Comparison of ENCODE assay signal across 12 mouse cellular contexts in the genomic region with DNA sequence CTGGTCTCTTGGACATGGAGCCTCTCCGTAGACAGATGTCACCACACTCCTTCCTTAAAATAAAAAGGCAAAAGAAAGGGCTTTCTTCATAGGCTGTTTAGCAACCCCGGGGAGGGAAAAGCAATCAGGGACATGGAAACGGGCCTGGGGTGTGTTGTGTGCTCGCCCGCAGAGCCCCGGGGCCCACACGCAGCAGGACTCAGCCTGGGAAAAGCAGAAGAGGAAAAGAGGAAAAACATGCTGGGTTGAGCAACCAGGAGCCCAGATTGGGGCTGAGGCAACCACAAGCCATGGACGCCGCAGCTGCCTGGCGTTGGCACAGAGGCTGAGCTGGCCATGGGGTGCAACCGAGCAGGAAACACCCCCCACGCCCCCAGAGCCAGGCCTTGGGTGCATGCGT. TPM values are rescaled to one million over a fixed set of nuclear protein-coding genes. Genes with fewer than 3 reads are reported as not detected.
A peak's percentile ranks its signal among the peaks of the same experiment; 100 is the strongest.
DNase-seq lines count a peak whose midpoint lies in the region; ATAC-seq and TF ChIP-seq lines count a peak whose summit lies in the region.
"Had no signal": no experiment of that assay in that cellular context is flagged by ENCODE, and none has a peak within 500 bp of the region (broad histone marks: within the 10 kb centered on the region; RNA-seq: fewer than 3 reads in every experiment).

No protein-coding gene starts in this region.

- no peak overlapping the region for H3K4me3 ChIP-seq in intestine, postnatal 0 days (ENCODE audit: low read depth, low read length)
- H3K4me3 ChIP-seq in kidney, adult 2 months (ENCODE audit: insufficient read depth, low read depth, low read length) = no peak overlapping the region

- TF ChIP-seq POLR2A in kidney, adult 2 months (IDR thresholded peaks at IDR 0.05; ENCODE audit: low read depth, low read length) = no peak

- peak; percentile 52 for DNase-seq in gastrocnemius, postnatal 14 days
- no peak for DNase-seq in gastrocnemius, adult 8-10 months (ENCODE audit: low spot score in 2 of 2)
- DNase-seq in ovary, adult 18-20 months (ENCODE audit: low spot score) = peak; percentile 24
- DNase-seq in ovary, postnatal 14 days (ENCODE audit: low spot score) = no peak
- DNase-seq in monocyte, adult 2 months (ENCODE audit: low read depth in 1 of 2, low spot score in 2 of 2) = peak; percentile 83 to 87
- no peak for DNase-seq in Muller cell, postnatal 12 days (ENCODE audit: inconsistent ontology term)
- DNase-seq in kidney, adult 2 months = no peak
- DNase-seq: cerebellum, adult 2 months had no signal

- no peak overlapping the region for H3K9ac ChIP-seq in intestine, postnatal 0 days (ENCODE audit: low read depth, low read length)

- WGBS in intestine, postnatal 0 days = 70% methylated on average over 13 of the region's 13 CpGs
- 90% methylated on average over 13 of the region's 13 CpGs for WGBS in kidney, adult 2 months

- TF ChIP-seq CTCF in intestine, postnatal 0 days (IDR thresholded peaks at IDR 0.05; ENCODE audit: low read depth) = no peak
- no peak for TF ChIP-seq CTCF in kidney, adult 2 months (conservative IDR thresholded peaks at IDR 0.05; ENCODE audit: insufficient read depth, insufficient read length, low read depth, low read length)

- H3K4me2 ChIP-seq in intestine, postnatal 0 days (replicated peaks; ENCODE audit: low read depth) = peak overlapping the region; percentile 35
- H3K4me2 ChIP-seq: midbrain, embryonic 11.5 days had no signal

- intact Hi-C loops in gastrocnemius, postnatal 14 days (cut with DNase I; ENCODE audit: low total_unique reads) = no loop called here

- no peaks in the 10 kb centered on the region for H3K9me3 ChIP-seq in intestine, postnatal 0 days (ENCODE audit: control insufficient read depth)

- peaks cover 19% of the 10 kb centered on the region for H3K4me1 ChIP-seq in intestine, postnatal 0 days (replicated peaks; ENCODE audit: control insufficient read depth, insufficient read depth, low read length)
- H3K4me1 ChIP-seq in kidney, adult 2 months (ENCODE audit: control insufficient read depth, insufficient read depth, low read length) = no peaks in the 10 kb centered on the region

- no peak overlapping the region for H3K27ac ChIP-seq in intestine, postnatal 0 days (ENCODE audit: low read depth, low read length)
- no peak overlapping the region for H3K27ac ChIP-seq in kidney, adult 2 months (ENCODE audit: insufficient read depth, low read depth, low read length)

- no peak for ATAC-seq in intestine, postnatal 0 days

- no peaks in the 10 kb centered on the region for H3K27me3 ChIP-seq in intestine, postnatal 0 days (replicated peaks; ENCODE audit: control insufficient read depth, insufficient read depth, low read length)
- no peaks in the 10 kb centered on the region for H3K27me3 ChIP-seq in kidney, adult 2 months (replicated peaks; ENCODE audit: control insufficient read depth, insufficient read depth, low read length)

- H3K36me3 ChIP-seq in intestine, postnatal 0 days (ENCODE audit: control insufficient read depth, insufficient read depth) = no peaks in the 10 kb centered on the region
- H3K36me3 ChIP-seq in kidney, adult 2 months (ENCODE audit: control insufficient read depth, insufficient read depth, low read length) = no peaks in the 10 kb centered on the region

RNA-seq across cellular contexts. Expression of gene Emc8, which starts 17.7 kb away (rescaled TPM):
- 10 to 100 TPM; 25.6 to 34.3 TPM for total RNA-seq in gastrocnemius, postnatal 14 days (2021)
- 10 to 100 TPM; 18.7 to 29.5 (median 25.8) TPM for total RNA-seq in gastrocnemius, adult 8-10 months (2022)
- 127 and 135 TPM in 2 replicates for polyA plus RNA-seq in intestine, postnatal 0 days (2015; fragmentation: Nextera tagmentation; extraction: Ambion mirVana)
- 67.0 and 67.8 TPM in 2 replicates for polyA plus RNA-seq in kidney, adult 2 months (2012; rRNA removed)

RNA-seq across cellular contexts. Expression of gene Cox4i1, which starts 18.0 kb away (rescaled TPM):
- 1,000 to 10,000 TPM; 1,541 to 1,794 TPM for total RNA-seq in gastrocnemius, postnatal 14 days (2021)
- 1,000 to 10,000 TPM; 1,398 to 1,509 (median 1,471) TPM for total RNA-seq in gastrocnemius, adult 8-10 months (2022)
- 2,406 and 2,420 TPM in 2 replicates for polyA plus RNA-seq in intestine, postnatal 0 days (2015; fragmentation: Nextera tagmentation; extraction: Ambion mirVana)
- polyA plus RNA-seq in kidney, adult 2 months (2012; rRNA removed) = 2,823 and 3,733 TPM in 2 replicates

RNA-seq across cellular contexts. Expression of gene Gm27021, which starts 18.2 kb away (rescaled TPM):
- not detected for total RNA-seq in gastrocnemius, postnatal 14 days (2021)
- not detected for total RNA-seq in gastrocnemius, adult 8-10 months (2022)
- polyA plus RNA-seq in intestine, postnatal 0 days (2015; fragmentation: Nextera tagmentation; extraction: Ambion mirVana) = 1.0 and 1.9 TPM in 2 replicates
- polyA plus RNA-seq in kidney, adult 2 months (2012; rRNA removed) = 1.6 TPM in 1 of 2 replicates, not detected in the other
- polyA plus RNA-seq: heart, embryonic 16.5 days had no signal

RNA-seq across cellular contexts. Expression of gene 1190005I06Rik, which starts 38.6 kb away (rescaled TPM):
- under 1 TPM; 0.59 to 0.84 TPM for total RNA-seq in gastrocnemius, postnatal 14 days (2021)
- 1 to 10 TPM in 2 of 4 experiments, under 1 TPM in 1, not detected in 1; 0.89 to 1.1 (median 1.1) TPM for total RNA-seq in gastrocnemius, adult 8-10 months (2022)
- 3.9 and 4.0 TPM in 2 replicates for polyA plus RNA-seq in intestine, postnatal 0 days (2015; fragmentation: Nextera tagmentation; extraction: Ambion mirVana)
- 4.6 and 6.8 TPM in 2 replicates for polyA plus RNA-seq in kidney, adult 2 months (2012; rRNA removed)

RNA-seq across cellular contexts. Expression of gene Irf8, which starts 50.1 kb away (rescaled TPM):
- total RNA-seq in gastrocnemius, postnatal 14 days (2021) = 1 to 10 TPM; 2.4 to 3.0 TPM
- 10 to 100 TPM in 2 of 4 experiments, 1 to 10 TPM in 2; 8.9 to 12.0 (median 10.7) TPM for total RNA-seq in gastrocnemius, adult 8-10 months (2022)
- polyA plus RNA-seq in intestine, postnatal 0 days (2015; fragmentation: Nextera tagmentation; extraction: Ambion mirVana) = 79.5 and 92.3 TPM in 2 replicates
- polyA plus RNA-seq in kidney, adult 2 months (2012; rRNA removed) = 12.3 and 16.7 TPM in 2 replicates
- polyA plus RNA-seq: C2C12 had no signal

Comparison
In these comparisons a context has a peak if more than half of its experiments do, and no peak if none do; other contexts are left out.
1. DNase-seq: peak in gastrocnemius, postnatal 14 days (single experiment), ovary, adult 18-20 months (single experiment) and monocyte, adult 2 months (2 of 2); none in gastrocnemius, adult 8-10 months (0 of 2), ovary, postnatal 14 days (single experiment), Muller cell, postnatal 12 days (single experiment) and kidney, adult 2 months (single experiment).